Comparison of ENCODE assay signal across 12 mouse cellular contexts in genomic region chr9:69667064-69667533, GRCm38 (mm10).
A peak's percentile ranks its signal among the peaks of the same experiment; 100 is the strongest.
DNase-seq lines count a peak whose midpoint lies in the region; ATAC-seq and TF ChIP-seq lines count a peak whose summit lies in the region.
"Had no signal": no experiment of that assay in that cellular context is flagged by ENCODE, and none has a peak within 500 bp of the region (broad histone marks: within the 10 kb centered on the region; RNA-seq: fewer than 3 reads in every experiment).

No protein-coding gene starts in this region.

- ATAC-seq in hindbrain, postnatal 0 days: peak; percentile 62; the same call in 1 of the 2 replicates
- ATAC-seq in hindbrain, embryonic 11.5 days (ENCODE audit: low FRiP score): no peak
- ATAC-seq in forebrain, postnatal 0 days: peak; percentile 64; the same call in 1 of the 2 replicates
- no peak for ATAC-seq in inflammation-experienced regulatory T-cells, adult 6 months

- TF ChIP-seq CTCF in hindbrain, postnatal 0 days (IDR thresholded peaks at IDR 0.05; ENCODE audit: low read depth): no peak
- no peak for TF ChIP-seq CTCF in forebrain, postnatal 0 days (IDR thresholded peaks at IDR 0.05; ENCODE audit: low read depth)
- TF ChIP-seq CTCF in left cerebral cortex, adult 2 months (IDR thresholded peaks at IDR 0.05): no peak

- intact Hi-C loops in left cerebral cortex, adult 2 months (cut with DNase I): loop anchor here (5.0 kb wide), 1 partner anchor 90 kb away; no protein-coding TSS in a partner anchor

- peaks cover 8% of the 10 kb centered on the region; the same call in 1 of the 2 replicates for H3K27me3 ChIP-seq in hindbrain, postnatal 0 days (ENCODE audit: insufficient read depth, low read length)
- peaks cover 25% of the 10 kb centered on the region for H3K27me3 ChIP-seq in hindbrain, embryonic 11.5 days (ENCODE audit: control insufficient read depth, insufficient read depth, low read length)
- H3K27me3 ChIP-seq in forebrain, postnatal 0 days (ENCODE audit: insufficient read depth, low read length): peaks cover 56% of the 10 kb centered on the region

- H3K4me1 ChIP-seq in hindbrain, postnatal 0 days (ENCODE audit: insufficient read depth, low read length): 0 out of 2 replicates have a peak, but pooled peaks cover 5% of the 10 kb centered on the region
- peaks cover 3% of the 10 kb centered on the region for H3K4me1 ChIP-seq in hindbrain, embryonic 11.5 days (replicated peaks; ENCODE audit: control insufficient read depth, insufficient read depth, low read length)
- H3K4me1 ChIP-seq in forebrain, postnatal 0 days (ENCODE audit: insufficient read depth): peaks cover 5% of the 10 kb centered on the region

- H3K9ac ChIP-seq in hindbrain, postnatal 0 days (replicated peaks; ENCODE audit: low read length): no peak overlapping the region
- H3K9ac ChIP-seq in hindbrain, embryonic 11.5 days (ENCODE audit: low read depth, low read length): no peak overlapping the region
- no peak overlapping the region for H3K9ac ChIP-seq in forebrain, postnatal 0 days

- no peaks in the 10 kb centered on the region for H3K9me3 ChIP-seq in hindbrain, postnatal 0 days (ENCODE audit: low read length)
- no peaks in the 10 kb centered on the region for H3K9me3 ChIP-seq in hindbrain, embryonic 11.5 days (ENCODE audit: control insufficient read depth, low read length)
- no peaks in the 10 kb centered on the region for H3K9me3 ChIP-seq in forebrain, postnatal 0 days (ENCODE audit: low read length)

- no peak overlapping the region for H3K4me2 ChIP-seq in hindbrain, postnatal 0 days (ENCODE audit: low read depth, low read length)
- H3K4me2 ChIP-seq in hindbrain, embryonic 11.5 days (replicated peaks; ENCODE audit: low read depth, low read length): no peak overlapping the region
- no peak overlapping the region for H3K4me2 ChIP-seq in forebrain, postnatal 0 days (ENCODE audit: low read depth)

- peak; percentile 33 to 65 for DNase-seq in cerebellum, postnatal 25 days
- no peak for DNase-seq in cerebellum, adult 9-11 months
- peak; percentile 80 for DNase-seq in hindbrain, postnatal 0 days (ENCODE audit: low spot score)
- no peak for DNase-seq in hindbrain, embryonic 11.5 days (ENCODE audit: low spot score)
- DNase-seq in 416B (ENCODE audit: low read depth): peak; percentile 6
- DNase-seq in forebrain, postnatal 0 days: peak; percentile 66
- DNase-seq in left cerebral cortex, adult 2 months (ENCODE audit: extremely low spot score in 1 of 2, low spot score in 2 of 2): no peak
- DNase-seq: kidney, adult 11 months; right cerebral cortex, postnatal 25 days had no signal

- H3K4me3 ChIP-seq in hindbrain, postnatal 0 days (ENCODE audit: low read length): no peak overlapping the region
- no peak overlapping the region for H3K4me3 ChIP-seq in hindbrain, embryonic 11.5 days (ENCODE audit: low read depth, low read length)
- H3K4me3 ChIP-seq in forebrain, postnatal 0 days (ENCODE audit: low read depth, low read length): no peak overlapping the region
- H3K4me3 ChIP-seq in left cerebral cortex, adult 2 months: no peak overlapping the region
- H3K4me3 ChIP-seq: erythroblast, embryonic 14.5 days; heart, adult 2 months had no signal

- 30% methylated on average over 7 of the region's 7 CpGs for WGBS in hindbrain, postnatal 0 days
- 73% methylated on average over 7 of the region's 7 CpGs for WGBS in hindbrain, embryonic 11.5 days
- WGBS in forebrain, postnatal 0 days: 39% methylated on average over 7 of the region's 7 CpGs

- H3K27ac ChIP-seq in hindbrain, postnatal 0 days: no peak overlapping the region
- H3K27ac ChIP-seq in hindbrain, embryonic 11.5 days (ENCODE audit: low read depth, low read length): no peak overlapping the region
- no peak overlapping the region for H3K27ac ChIP-seq in forebrain, postnatal 0 days (ENCODE audit: low read depth, low read length)
- H3K27ac ChIP-seq in left cerebral cortex, adult 2 months: no peak overlapping the region
- H3K27ac ChIP-seq: heart, adult 2 months had no signal

- H3K36me3 ChIP-seq in hindbrain, postnatal 0 days (ENCODE audit: insufficient read depth, low read length): no peaks in the 10 kb centered on the region
- no peaks in the 10 kb centered on the region for H3K36me3 ChIP-seq in hindbrain, embryonic 11.5 days (ENCODE audit: control insufficient read depth, insufficient read depth, low read length)
- no peaks in the 10 kb centered on the region for H3K36me3 ChIP-seq in forebrain, postnatal 0 days (ENCODE audit: insufficient read depth)

Comparison
In these comparisons a context has a peak if more than half of its experiments do, and no peak if none do; other contexts are left out.
1. DNase-seq: peak in cerebellum, postnatal 25 days (2 of 2), hindbrain, postnatal 0 days (single experiment), 416B (single experiment) and forebrain, postnatal 0 days (single experiment); none in cerebellum, adult 9-11 months (single experiment), hindbrain, embryonic 11.5 days (single experiment) and left cerebral cortex, adult 2 months (0 of 2).
2. ATAC-seq: peak in hindbrain, postnatal 0 days (single experiment) and forebrain, postnatal 0 days (single experiment); none in hindbrain, embryonic 11.5 days (single experiment) and inflammation-experienced regulatory T-cells, adult 6 months (single experiment).